Mouse (Mus musculus) kidney, postnatal 4 days (tissue): ENCODE results near the gene Cyp46a1.

Source experiments
- DNase-seq, 2 experiments: peaks; one replicate each; pipeline ENCODE4 v3.0.0; 2021; ENCODE audit warnings: mixed read lengths in 2 of 2

The Cyp46a1 gene

GRCm38 (mm10) chr12:108311741-108312290, 22.4 kb upstream of the Cyp46a1 start:
- DNase-seq = no peak

- peak; percentile 52 to 68 for DNase-seq
Measured at GRCm38 (mm10) chr12:108312432-108312851, 21.7 kb upstream of the Cyp46a1 start.

GRCm38 (mm10) chr12:108313244-108313772, 20.9 kb upstream of the Cyp46a1 start:
- DNase-seq = no peak

GRCm38 (mm10) chr12:108315818-108316217, 18.4 kb upstream of the Cyp46a1 start:
- DNase-seq = no peak

- DNase-seq = no peak
Measured at GRCm38 (mm10) chr12:108316655-108317054, 17.5 kb upstream of the Cyp46a1 start.

GRCm38 (mm10) chr12:108317201-108317738, 16.9 kb upstream of the Cyp46a1 start:
- DNase-seq = peak; percentile 22 to 25

GRCm38 (mm10) chr12:108317826-108318430, 16.3 kb upstream of the Cyp46a1 start:
- no peak for DNase-seq

GRCm38 (mm10) chr12:108318499-108318898, 15.7 kb upstream of the Cyp46a1 start:
- DNase-seq = peak; percentile 21 to 34

- DNase-seq = no peak
Measured at GRCm38 (mm10) chr12:108320096-108320495, 14.1 kb upstream of the Cyp46a1 start.

GRCm38 (mm10) chr12:108326401-108326800, 7.8 kb upstream of the Cyp46a1 start:
- DNase-seq = no peak

GRCm38 (mm10) chr12:108327889-108328491, 6.2 kb upstream of the Cyp46a1 start:
- peak; percentile 70 to 76 for DNase-seq

GRCm38 (mm10) chr12:108333056-108333455, 1.1 kb upstream of the Cyp46a1 start:
- DNase-seq = peak; percentile 93 to 95

GRCm38 (mm10) chr12:108333481-108333882, 699 bp upstream of the Cyp46a1 start:
- DNase-seq = no peak

- peak; percentile 51 to 71 for DNase-seq
Measured at GRCm38 (mm10) chr12:108334529-108334928, 348 bp downstream of the Cyp46a1 start.

- peak; percentile 71 to 75 for DNase-seq
Measured at GRCm38 (mm10) chr12:108338572-108339190, 4.5 kb downstream of the Cyp46a1 start.

- no peak for DNase-seq
Measured at GRCm38 (mm10) chr12:108348151-108348550, 14.0 kb downstream of the Cyp46a1 start.

GRCm38 (mm10) chr12:108349026-108349425, 14.8 kb downstream of the Cyp46a1 start:
- DNase-seq = peak in 1 of 2 experiments; percentile 35

- no peak for DNase-seq
Measured at GRCm38 (mm10) chr12:108350931-108351330, 16.8 kb downstream of the Cyp46a1 start.

- DNase-seq = peak in 1 of 2 experiments; percentile 20
Measured at GRCm38 (mm10) chr12:108352371-108353136, 18.4 kb downstream of the Cyp46a1 start.

- DNase-seq = no peak
Measured at GRCm38 (mm10) chr12:108354284-108354683, 20.1 kb downstream of the Cyp46a1 start.

- DNase-seq = no peak
Measured at GRCm38 (mm10) chr12:108355271-108355670, 21.1 kb downstream of the Cyp46a1 start.

- no peak for DNase-seq
Measured at GRCm38 (mm10) chr12:108355986-108356385, 21.8 kb downstream of the Cyp46a1 start.
